Mouse (Mus musculus): ENCODE results near the gene Cyren.

- TF ChIP-seq GATA1 (IDR thresholded peaks at IDR 0.05; ENCODE audit: borderline replicate concordance, low read length) (no peak), FLI1 (IDR thresholded peaks at IDR 0.05; ENCODE audit: low read length) (no peak)
Measured at GRCm38 (mm10) chr6:34865213-34865612, 12.6 kb downstream of the Cyren start.
